Mouse (Mus musculus) forebrain, embryonic 14.5 days (tissue): Measurements from ENCODE around the gene Mid1. TPM values are rescaled to one million over a fixed set of nuclear protein-coding genes. Genes with fewer than 3 reads are reported as not detected.

Experiments used
- ATAC-seq: fragments of 200-750 bp; cut with Nextera tagmentation; 2 replicates; pipeline ENCODE4 v1.8.0; 2017; ENCODE audit warnings: mild to moderate bottlenecking, moderate library complexity
- DNase-seq: peaks from one replicate; pipeline ENCODE4 v3.0.0-alpha.2; 2015; ENCODE audit warnings: low spot score
- H3K27ac ChIP-seq: fragments of 300-500 bp; sonication (generic); 2 replicates; pipeline ENCODE4 v1.5.1; 2014; ENCODE audit warnings: low read depth, mild to moderate bottlenecking, control low read depth, low read length, moderate library complexity
- H3K27me3 ChIP-seq: fragments of 300-500 bp; sonication (generic); replicated peaks from 2 replicates; pipeline ENCODE4 v1.6.1; 2014; ENCODE audit warnings: low read length, control low read depth, mixed read lengths; ENCODE audit not compliant: control insufficient read depth, insufficient read depth
- H3K36me3 ChIP-seq: fragments of 300-500 bp; sonication (generic); 2 replicates; pipeline ENCODE4 v1.6.1; 2014; ENCODE audit warnings: low read length, control low read depth; ENCODE audit not compliant: control insufficient read depth, insufficient read depth
- H3K4me1 ChIP-seq: fragments of 300-500 bp; sonication (generic); 2 replicates; pipeline ENCODE4 v1.6.1; 2014; ENCODE audit warnings: antibody characterized with exemption, low read length, control low read depth; ENCODE audit not compliant: control insufficient read depth, insufficient read depth
- H3K4me2 ChIP-seq: fragments of 300-500 bp; sonication (generic); 2 replicates; pipeline ENCODE4 v1.6.1; 2014; ENCODE audit warnings: mild to moderate bottlenecking, control low read depth, low read length
- H3K4me3 ChIP-seq: fragments of 300-500 bp; sonication (generic); 2 replicates; pipeline ENCODE4 v1.5.1; 2014; ENCODE audit warnings: low read depth, low read length, control low read depth
- H3K9ac ChIP-seq: fragments of 300-500 bp; sonication (generic); 2 replicates; pipeline ENCODE4 v1.6.1; 2014; ENCODE audit warnings: mild to moderate bottlenecking, low read length, control low read depth, moderate library complexity
- H3K9me3 ChIP-seq: fragments of 300-500 bp; sonication (generic); replicated peaks from 2 replicates; pipeline ENCODE4 v1.6.1; 2016; ENCODE audit warnings: low read length, control low read depth, mixed read lengths; ENCODE audit not compliant: control insufficient read depth
- WGBS: fragments of 180-500 bp; shearing (Covaris S2); extraction: QIAGEN DNeasy Blood & Tissue Kit; methylation state at CpG from one replicate; pipeline ENCODE4 v1.1.7; 2014; 5-methylcytosine and 5-hydroxymethylcytosine counted together
- polyA plus RNA-seq: library from polyadenylated mRNA; unstranded; fragments of >200 nt; fragmentation: Nextera tagmentation; extraction: Ambion mirVana; gene quantifications from 2 replicates; pipeline ENCODE4 v1.2.1, GENCODE M21; 2014

Mid1 gene
- polyA plus RNA-seq, 1 experiment from 2014 or later: 8.6 TPM

GRCm38 (mm10) chrX:169735387-169735969, 50.5 kb downstream of the Mid1 start:
- no peak overlapping the region for H3K27ac ChIP-seq
- no peak overlapping the region for H3K4me3 ChIP-seq
- no peak overlapping the region for H3K9ac ChIP-seq
- DNase-seq (peak; percentile 4), ATAC-seq (no peak)
- H3K27me3 ChIP-seq: no peaks in the 10 kb centered on the region; the same call in 1 of the 2 replicates
- H3K4me2 ChIP-seq: no peak overlapping the region
- H3K4me1 ChIP-seq: no peaks in the 10 kb centered on the region
- H3K9me3 ChIP-seq: no peaks in the 10 kb centered on the region
- WGBS: 42% methylated on average over 3 of the region's 3 CpGs
- no peaks in the 10 kb centered on the region for H3K36me3 ChIP-seq

GRCm38 (mm10) chrX:169758001-169758400, 73.0 kb downstream of the Mid1 start:
- no peak overlapping the region for H3K27ac ChIP-seq
- H3K4me2 ChIP-seq: no peak overlapping the region
- no peak overlapping the region for H3K4me3 ChIP-seq
- no peak overlapping the region for H3K9ac ChIP-seq
- no peak for ATAC-seq
- no peaks in the 10 kb centered on the region for H3K36me3 ChIP-seq
- no peaks in the 10 kb centered on the region for H3K9me3 ChIP-seq
- DNase-seq: no peak
- no peaks in the 10 kb centered on the region for H3K27me3 ChIP-seq
- WGBS: 78% methylated on average over 3 of the region's 3 CpGs
- H3K4me1 ChIP-seq: no peaks in the 10 kb centered on the region

- no peaks in the 10 kb centered on the region for H3K9me3 ChIP-seq
- H3K36me3 ChIP-seq: no peaks in the 10 kb centered on the region
- H3K9ac ChIP-seq: no peak within 1 kb of the TSS
- ATAC-seq: no peak
- H3K4me3 ChIP-seq: no peak within 1 kb of the TSS
- no peaks in the 10 kb centered on the region for H3K4me1 ChIP-seq
- WGBS: 83% methylated on average over 3 of the region's 3 CpGs
- H3K27ac ChIP-seq: no peak within 1 kb of the TSS
- no peak for DNase-seq
- H3K27me3 ChIP-seq: no peaks in the 10 kb centered on the region
- H3K4me2 ChIP-seq: no peak within 1 kb of the TSS
Observed at GRCm38 (mm10) chrX:169779535-169779934, 94.5 kb downstream of the Mid1 start, which contains the start of gene 4933400A11Rik. Gene 4933400A11Rik, minus strand, starts transcription at chrX:169779635.

- ATAC-seq (no peak), DNase-seq (no peak)
- 81% methylated on average over 5 of the region's 5 CpGs for WGBS
- Histone ChIP-seq H3K4me1 (no peaks in the 10 kb centered on the region), H3K9me3 (no peaks in the 10 kb centered on the region), H3K4me3 (no peak overlapping the region), H3K36me3 (no peaks in the 10 kb centered on the region), H3K27me3 (peaks cover 5% of the 10 kb centered on the region; the same call in 1 of the 2 replicates), H3K4me2 (no peak overlapping the region), H3K27ac (no peak overlapping the region), H3K9ac (no peak overlapping the region)
Observed at GRCm38 (mm10) chrX:169789702-169790101, 104.7 kb downstream of the Mid1 start.

GRCm38 (mm10) chrX:169792879-169793278, 107.9 kb downstream of the Mid1 start:
- no peak overlapping the region for H3K9ac ChIP-seq
- 11% methylated on average over 1 of the region's 1 CpGs for WGBS
- ATAC-seq (peak; percentile 62), DNase-seq (peak; percentile 19)
- H3K36me3 ChIP-seq: no peaks in the 10 kb centered on the region
- H3K27ac ChIP-seq: no peak overlapping the region
- H3K27me3 ChIP-seq: peaks cover 5% of the 10 kb centered on the region; the same call in 1 of the 2 replicates
- H3K4me3 ChIP-seq: no peak overlapping the region
- no peaks in the 10 kb centered on the region for H3K9me3 ChIP-seq
- H3K4me2 ChIP-seq: no peak overlapping the region
- H3K4me1 ChIP-seq: no peaks in the 10 kb centered on the region

- ATAC-seq: no peak
- WGBS: 70% methylated on average over 4 of the region's 4 CpGs
Observed at GRCm38 (mm10) chrX:169794421-169794820, 109.4 kb downstream of the Mid1 start.

GRCm38 (mm10) chrX:169794831-169795311, 109.9 kb downstream of the Mid1 start:
- Histone ChIP-seq H3K9me3 (no peaks in the 10 kb centered on the region), H3K27ac (no peak overlapping the region), H3K4me3 (no peak overlapping the region), H3K4me2 (no peak overlapping the region), H3K4me1 (no peaks in the 10 kb centered on the region), H3K27me3 (no peaks in the 10 kb centered on the region), H3K9ac (no peak overlapping the region), H3K36me3 (no peaks in the 10 kb centered on the region)
- 62% methylated on average over 7 of the region's 7 CpGs for WGBS
- DNase-seq (no peak), ATAC-seq (no peak)

More at GRCm38 (mm10) chrX:169794421-169794820, 109.4 kb downstream of the Mid1 start:
- Histone ChIP-seq H3K9me3 (no peaks in the 10 kb centered on the region), H3K4me1 (no peaks in the 10 kb centered on the region), H3K9ac (no peak overlapping the region), H3K4me2 (no peak overlapping the region), H3K4me3 (no peak overlapping the region), H3K27me3 (no peaks in the 10 kb centered on the region), H3K27ac (no peak overlapping the region), H3K36me3 (no peaks in the 10 kb centered on the region)
- no peak for DNase-seq

- Histone ChIP-seq H3K4me2 (no peak overlapping the region), H3K36me3 (no peaks in the 10 kb centered on the region), H3K27me3 (no peaks in the 10 kb centered on the region), H3K4me1 (no peaks in the 10 kb centered on the region), H3K9me3 (no peaks in the 10 kb centered on the region), H3K27ac (no peak overlapping the region), H3K4me3 (no peak overlapping the region), H3K9ac (no peak overlapping the region)
- no peak for DNase-seq
- ATAC-seq: no peak
- 59% methylated on average over 3 of the region's 3 CpGs for WGBS
Observed at GRCm38 (mm10) chrX:169797148-169797547, 112.1 kb downstream of the Mid1 start.

GRCm38 (mm10) chrX:169798987-169799680, 114.1 kb downstream of the Mid1 start:
- peak overlapping the region; percentile 30 for H3K4me2 ChIP-seq
- H3K4me3 ChIP-seq: peak overlapping the region; percentile 19
- H3K9me3 ChIP-seq: no peaks in the 10 kb centered on the region
- no peaks in the 10 kb centered on the region for H3K4me1 ChIP-seq
- H3K36me3 ChIP-seq: no peaks in the 10 kb centered on the region
- whole genome bisulfite sequencing: 7% methylated on average over 11 of the region's 11 CpGs
- peak; percentile 76 for DNase-seq
- H3K9ac ChIP-seq: peak overlapping the region; percentile 32
- no peak overlapping the region for H3K27ac ChIP-seq
- H3K27me3 ChIP-seq: no peaks in the 10 kb centered on the region
- peak; percentile 61 for ATAC-seq
